Mouse (Mus musculus) embryonic facial prominence, embryonic 13.5 days (tissue): Measurements from ENCODE around the gene Zbtb16. TPM values are rescaled to one million over a fixed set of nuclear protein-coding genes. Genes with fewer than 3 reads are reported as not detected.
A peak's percentile ranks its signal among the peaks of the same experiment; 100 is the strongest.

ENCODE experiments used
- ATAC-seq: fragments of 200-750 bp; cut with Nextera tagmentation; 2 replicates; pipeline ENCODE4 v1.8.0; 2017; ENCODE audit warnings: low read depth; ENCODE audit not compliant: insufficient number of reproducible peaks, insufficient read depth, low FRiP score, low TSS enrichment
- H3K27ac ChIP-seq: fragments of 300-500 bp; sonication (generic); 2 replicates; pipeline ENCODE4 v1.5.1; 2015; ENCODE audit warnings: moderate library complexity, mild to moderate bottlenecking, inconsistent platforms
- H3K27me3 ChIP-seq: fragments of 300-500 bp; sonication (generic); 2 replicates; pipeline ENCODE4 v1.6.1; 2015; ENCODE audit warnings: mild to moderate bottlenecking, inconsistent platforms
- H3K36me3 ChIP-seq: fragments of 300-500 bp; sonication (generic); 2 replicates; pipeline ENCODE4 v1.6.1; 2015; ENCODE audit warnings: mild to moderate bottlenecking, inconsistent platforms
- H3K4me1 ChIP-seq: fragments of 300-500 bp; sonication (generic); 2 replicates; pipeline ENCODE4 v1.6.1; 2015; ENCODE audit warnings: inconsistent platforms
- H3K4me2 ChIP-seq: fragments of 300-500 bp; sonication (generic); 2 replicates; pipeline ENCODE4 v1.6.1; 2015; ENCODE audit warnings: moderate library complexity, mild to moderate bottlenecking, inconsistent platforms
- H3K4me3 ChIP-seq: fragments of 300-500 bp; sonication (generic); 2 replicates; pipeline ENCODE4 v1.5.1; 2015; ENCODE audit warnings: mild to moderate bottlenecking, inconsistent platforms
- H3K9ac ChIP-seq: fragments of 300-500 bp; sonication (generic); 2 replicates; pipeline ENCODE4 v1.6.1; 2015; ENCODE audit warnings: mild to moderate bottlenecking, inconsistent platforms
- H3K9me3 ChIP-seq: fragments of 300-500 bp; sonication (generic); 2 replicates; pipeline ENCODE4 v1.6.1; 2016; ENCODE audit warnings: inconsistent platforms
- WGBS: fragments of 180-500 bp; shearing (Covaris S2); methylation state at CpG from one replicate; pipeline ENCODE4 v1.1.7; 2015; ENCODE audit warnings: mixed read lengths; 5-methylcytosine and 5-hydroxymethylcytosine counted together
- polyA plus RNA-seq: library from polyadenylated mRNA; unstranded; fragments of >200 nt; fragmentation: Nextera tagmentation; extraction: Ambion mirVana; gene quantifications from 2 replicates; pipeline ENCODE4 v1.2.1, GENCODE M21; 2015

Zbtb16 gene
- polyA plus RNA-seq, 1 experiment from 2014 or later: 2.2 TPM

DNA sequence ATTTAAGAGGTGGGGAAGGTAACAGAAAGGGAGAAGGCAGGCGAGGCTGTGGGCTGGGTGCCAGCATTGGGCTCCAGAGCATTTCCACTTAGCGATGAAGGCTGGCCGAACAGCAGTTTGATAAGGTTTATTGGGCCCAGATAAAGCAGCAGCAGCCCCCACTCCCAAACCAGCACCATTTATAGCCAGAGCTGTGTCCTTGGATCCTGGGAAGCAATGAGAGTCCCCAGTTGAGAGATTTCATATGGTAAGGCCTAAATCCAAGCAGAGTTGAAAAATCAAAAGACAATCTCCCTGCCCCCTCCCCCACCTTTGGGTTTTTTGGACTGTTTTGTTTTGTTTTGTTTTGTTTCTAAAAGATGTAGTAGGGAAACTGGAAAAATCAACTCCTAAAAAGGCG lies 2.3 kb upstream of the Zbtb16 start:
- no peak overlapping the region for H3K4me2 ChIP-seq
- H3K27ac ChIP-seq: no peak overlapping the region
- H3K36me3 ChIP-seq: no peaks in the 10 kb centered on the region
- H3K4me1 ChIP-seq: peaks cover 33% of the 10 kb centered on the region
- no peak for ATAC-seq
- 62% methylated on average over 4 of the region's 4 CpGs for WGBS
- peaks cover 66% of the 10 kb centered on the region for H3K27me3 ChIP-seq
- H3K4me3 ChIP-seq: no peak overlapping the region
- H3K9ac ChIP-seq: no peak overlapping the region
- no peaks in the 10 kb centered on the region for H3K9me3 ChIP-seq

DNA sequence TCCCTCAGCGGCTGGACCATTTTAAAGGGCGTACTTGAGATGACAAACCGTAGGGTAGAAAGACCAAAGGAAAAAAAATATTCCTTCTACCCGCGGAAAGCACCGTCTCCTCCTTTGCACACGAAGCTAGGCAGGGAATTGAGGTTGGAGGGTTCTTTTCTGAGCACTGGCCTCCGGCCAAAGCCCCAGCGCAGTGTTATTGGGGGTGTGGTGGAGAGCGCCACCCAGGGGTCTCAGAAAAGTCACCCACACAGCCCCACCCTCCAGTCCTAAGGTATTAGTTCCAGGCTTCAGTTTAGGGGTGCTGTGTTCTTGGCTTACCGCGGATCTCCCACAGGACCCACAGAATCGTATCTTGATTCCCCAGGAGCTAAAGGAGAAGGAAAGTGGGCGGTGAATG lies 1.2 kb upstream of the Zbtb16 start:
- H3K27ac ChIP-seq: no peak overlapping the region
- H3K9ac ChIP-seq: peak overlapping the region; percentile 60; the same call in 1 of the 2 replicates
- peaks cover 33% of the 10 kb centered on the region for H3K4me1 ChIP-seq
- no peaks in the 10 kb centered on the region for H3K9me3 ChIP-seq
- ATAC-seq: no peak
- peaks cover 77% of the 10 kb centered on the region for H3K27me3 ChIP-seq
- no peaks in the 10 kb centered on the region for H3K36me3 ChIP-seq
- 3% methylated on average over 14 of the region's 14 CpGs for WGBS
- H3K4me2 ChIP-seq: peak overlapping the region; percentile 99
- H3K4me3 ChIP-seq: peak overlapping the region; percentile 60; the same call in 1 of the 2 replicates

DNA sequence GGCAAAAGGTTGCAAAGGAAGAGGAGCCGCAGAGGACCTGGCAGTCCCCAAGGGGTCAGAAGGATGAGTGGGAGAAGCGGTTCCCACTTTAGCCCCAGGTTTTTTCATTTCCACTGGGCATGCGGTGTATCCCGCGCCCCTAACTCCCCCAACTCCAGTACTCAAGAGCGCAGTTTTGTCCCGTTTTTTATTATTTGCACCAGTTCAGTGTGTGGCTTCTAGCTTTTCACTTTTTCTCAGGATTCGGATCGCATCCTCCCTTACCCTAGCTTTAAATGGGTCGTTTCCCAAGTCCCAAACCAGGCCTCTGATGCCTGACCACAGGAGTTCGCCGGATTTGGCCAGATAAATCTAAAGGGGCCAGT lies 526 bp upstream of the Zbtb16 start:
- Histone ChIP-seq H3K4me1 (peaks cover 33% of the 10 kb centered on the region), H3K27me3 (peaks cover 84% of the 10 kb centered on the region), H3K4me2 (peak overlapping the region; percentile 99), H3K27ac (no peak overlapping the region), H3K9me3 (no peaks in the 10 kb centered on the region), H3K9ac (peak overlapping the region; percentile 60; the same call in 1 of the 2 replicates), H3K4me3 (peak overlapping the region; percentile 60), H3K36me3 (no peaks in the 10 kb centered on the region)
- 1% methylated on average over 12 of the region's 12 CpGs for WGBS
- ATAC-seq: no peak

DNA sequence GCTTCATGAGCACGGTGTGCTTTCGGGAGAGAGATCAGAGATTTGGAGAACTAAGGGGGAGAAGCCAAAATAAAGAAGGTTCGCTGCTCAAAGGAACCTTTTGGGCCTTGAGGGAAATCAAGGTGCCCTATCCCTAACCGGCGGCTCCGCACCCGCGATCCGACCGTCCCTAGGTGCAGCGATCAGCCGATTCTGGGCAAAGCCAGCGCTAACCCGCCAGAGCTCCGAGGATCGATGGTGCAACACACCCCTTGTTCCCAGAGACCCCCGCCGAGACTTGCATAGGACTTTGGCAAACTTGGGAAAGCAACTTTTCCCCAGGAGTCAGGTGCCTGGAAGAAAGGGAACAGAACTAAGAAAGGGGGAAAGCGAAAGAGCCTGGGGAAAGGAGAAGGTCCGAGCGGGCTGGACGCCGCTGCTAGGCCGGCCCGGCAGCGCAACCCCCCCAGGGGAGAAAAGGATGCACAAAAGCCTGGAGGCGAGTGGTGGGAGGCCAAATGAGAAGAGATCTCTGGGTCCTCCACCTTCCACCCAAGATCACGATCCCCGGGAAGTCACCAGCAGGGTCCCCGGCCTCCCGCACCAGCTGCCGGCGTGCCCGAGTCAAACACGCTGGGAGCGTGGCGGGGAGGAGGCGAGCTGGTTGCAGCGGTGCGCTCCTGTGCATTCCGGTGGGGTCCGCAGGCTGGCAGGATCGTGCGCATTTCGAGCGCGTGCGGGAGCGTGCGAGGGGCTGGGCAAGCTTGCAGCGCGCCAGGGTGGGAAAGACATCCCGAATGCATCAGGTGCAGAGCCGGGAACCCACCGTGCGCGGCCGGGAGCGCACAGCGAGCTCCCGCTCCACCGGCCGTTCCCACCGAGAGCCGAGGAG lies 1.2 kb downstream of the Zbtb16 start:
- Histone ChIP-seq H3K9ac (peak overlapping the region; percentile 68), H3K4me2 (peak overlapping the region; percentile 99), H3K4me1 (peaks cover 27% of the 10 kb centered on the region), H3K4me3 (peak overlapping the region; percentile 60), H3K27me3 (peaks cover 92% of the 10 kb centered on the region), H3K36me3 (no peaks in the 10 kb centered on the region), H3K9me3 (no peaks in the 10 kb centered on the region), H3K27ac (no peak overlapping the region)
- ATAC-seq: no peak
- 1% methylated on average over 58 of the region's 65 CpGs for WGBS

DNA sequence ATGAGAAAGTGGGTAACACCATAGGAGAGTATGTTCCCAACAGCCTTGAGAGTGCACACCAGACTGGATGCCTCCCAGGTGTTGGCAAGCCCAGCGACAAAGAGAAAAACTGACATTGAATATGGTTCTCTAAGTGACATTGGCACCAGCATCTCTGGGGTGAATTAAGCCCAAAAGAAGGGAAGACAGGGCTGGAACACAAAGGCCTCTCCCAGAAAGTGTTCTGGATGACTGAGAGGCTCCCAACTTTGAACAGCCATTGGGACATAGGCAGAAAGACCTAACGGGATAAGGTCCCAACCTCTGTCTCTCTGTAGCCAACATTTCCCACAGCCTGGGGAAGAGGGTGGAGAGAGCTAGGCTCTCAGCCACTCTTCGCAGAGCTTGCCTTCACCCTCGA lies 2.0 kb downstream of the Zbtb16 start:
- Histone ChIP-seq H3K4me2 (peak overlapping the region; percentile 99), H3K27ac (no peak overlapping the region), H3K4me3 (peak overlapping the region; percentile 60), H3K27me3 (peaks cover 90% of the 10 kb centered on the region), H3K4me1 (peaks cover 27% of the 10 kb centered on the region), H3K9me3 (no peaks in the 10 kb centered on the region), H3K9ac (no peak overlapping the region), H3K36me3 (no peaks in the 10 kb centered on the region)
- WGBS: 26% methylated on average over 4 of the region's 4 CpGs
- no peak for ATAC-seq

DNA sequence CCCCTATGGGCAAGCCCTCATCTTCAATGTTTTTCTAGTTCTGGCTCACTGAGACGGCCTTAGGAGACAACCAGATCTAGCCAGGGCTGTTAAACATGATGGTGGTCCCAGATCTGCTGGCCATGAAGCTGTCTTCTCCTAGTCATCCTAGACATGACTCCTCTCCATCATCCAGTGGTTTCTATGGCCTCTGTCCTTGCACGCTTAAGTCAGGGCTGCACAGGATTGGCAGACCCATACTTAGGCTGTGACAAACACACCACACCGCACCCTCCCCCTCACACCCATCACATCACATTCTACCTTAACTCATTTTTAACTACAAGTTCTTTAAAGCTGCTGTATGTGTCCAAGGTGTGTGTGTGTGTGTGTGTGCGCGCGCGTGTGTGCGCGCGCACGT lies 2.5 kb downstream of the Zbtb16 start:
- H3K36me3 ChIP-seq: no peaks in the 10 kb centered on the region
- H3K27me3 ChIP-seq: peaks cover 89% of the 10 kb centered on the region
- H3K9me3 ChIP-seq: no peaks in the 10 kb centered on the region
- H3K4me1 ChIP-seq: peaks cover 28% of the 10 kb centered on the region
- H3K27ac ChIP-seq: no peak overlapping the region
- H3K4me3 ChIP-seq: no peak overlapping the region
- H3K4me2 ChIP-seq: no peak overlapping the region
- 89% methylated on average over 11 of the region's 11 CpGs for WGBS
- no peak for ATAC-seq
- no peak overlapping the region for H3K9ac ChIP-seq

DNA sequence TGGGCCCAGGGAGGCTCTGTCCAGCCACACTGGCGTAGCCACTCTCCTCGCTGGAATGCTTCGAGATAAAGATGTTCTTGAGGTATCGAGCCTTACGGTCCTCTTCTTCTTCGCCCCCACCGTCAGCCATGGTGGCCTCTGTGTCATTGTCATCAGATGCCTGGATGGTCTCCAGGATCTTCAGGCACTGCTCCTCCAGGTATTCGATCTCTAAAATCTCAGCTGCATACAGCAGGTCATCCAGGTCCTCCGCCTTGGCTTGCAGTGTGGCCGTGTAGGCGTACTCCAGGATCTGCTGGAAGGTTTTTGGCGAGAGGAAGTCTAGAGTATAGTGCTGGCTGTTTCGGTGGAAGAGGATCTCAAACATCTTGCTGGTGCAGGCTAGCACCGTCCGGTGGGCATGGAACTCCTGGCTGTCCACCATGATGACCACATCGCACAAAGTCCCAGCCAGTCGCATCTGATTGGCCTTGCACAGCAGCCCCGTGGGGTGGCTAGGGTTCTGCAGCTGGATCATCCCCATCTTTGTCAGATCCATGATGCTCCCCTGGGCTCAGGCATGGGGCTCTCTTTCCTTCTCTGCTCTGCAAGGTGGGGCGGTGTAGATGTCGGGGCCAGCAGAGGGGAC lies 3.4 kb downstream of the Zbtb16 start:
- Histone ChIP-seq H3K27me3 (peaks cover 80% of the 10 kb centered on the region), H3K9me3 (no peaks in the 10 kb centered on the region), H3K36me3 (no peaks in the 10 kb centered on the region), H3K4me2 (no peak overlapping the region), H3K27ac (no peak overlapping the region), H3K4me1 (peaks cover 32% of the 10 kb centered on the region), H3K4me3 (no peak overlapping the region), H3K9ac (no peak overlapping the region)
- no peak for ATAC-seq
- WGBS: 92% methylated on average over 20 of the region's 20 CpGs

DNA sequence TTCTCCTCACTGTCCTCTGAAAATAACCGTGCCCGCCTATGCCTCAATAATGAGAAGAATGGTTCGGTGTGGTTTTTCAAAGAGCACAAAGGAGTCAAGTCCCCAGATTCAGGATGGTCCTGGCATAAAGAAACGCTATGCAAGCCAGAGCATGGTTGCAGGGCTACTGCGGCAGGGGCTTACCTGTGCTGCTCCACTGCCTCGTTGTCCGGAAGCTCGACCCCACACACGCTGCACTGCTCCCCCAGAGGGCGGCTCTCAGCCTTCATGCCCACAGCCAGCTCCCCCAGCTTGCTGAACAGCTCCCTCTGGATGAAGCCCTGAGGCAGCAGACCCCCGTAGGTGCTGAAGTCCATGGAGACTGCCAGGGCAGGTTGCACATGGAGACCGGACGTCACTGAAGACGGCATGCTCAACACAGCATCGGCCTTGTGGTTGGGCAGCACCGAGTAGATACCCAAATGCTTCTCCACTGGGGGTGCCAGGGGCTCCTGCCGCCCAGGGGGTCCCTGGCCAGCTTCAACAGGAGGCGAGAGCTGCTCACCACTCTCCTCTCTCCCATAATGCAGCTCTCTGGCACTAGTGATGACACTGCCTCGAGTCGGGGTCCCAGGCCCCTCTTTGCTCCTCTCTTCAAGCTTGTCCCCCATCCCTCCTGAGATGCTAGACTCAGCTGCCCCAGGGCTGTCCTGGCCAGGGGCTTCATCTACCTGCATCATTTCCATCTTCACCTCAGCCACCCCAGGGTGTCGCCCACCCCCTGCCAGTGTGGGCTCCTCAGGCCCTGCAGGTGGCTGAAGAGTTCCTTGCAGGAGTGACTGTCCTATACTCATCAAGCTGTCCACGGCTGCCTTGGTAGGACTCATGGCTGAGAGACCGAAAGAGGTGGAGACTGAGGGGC lies 4.2 kb downstream of the Zbtb16 start:
- no peak for ATAC-seq
- Histone ChIP-seq H3K9ac (no peak overlapping the region), H3K4me2 (no peak overlapping the region), H3K4me3 (no peak overlapping the region), H3K36me3 (no peaks in the 10 kb centered on the region), H3K9me3 (no peaks in the 10 kb centered on the region), H3K27ac (no peak overlapping the region), H3K4me1 (peaks cover 26% of the 10 kb centered on the region), H3K27me3 (peaks cover 72% of the 10 kb centered on the region)
- WGBS: 84% methylated on average over 23 of the region's 23 CpGs

DNA sequence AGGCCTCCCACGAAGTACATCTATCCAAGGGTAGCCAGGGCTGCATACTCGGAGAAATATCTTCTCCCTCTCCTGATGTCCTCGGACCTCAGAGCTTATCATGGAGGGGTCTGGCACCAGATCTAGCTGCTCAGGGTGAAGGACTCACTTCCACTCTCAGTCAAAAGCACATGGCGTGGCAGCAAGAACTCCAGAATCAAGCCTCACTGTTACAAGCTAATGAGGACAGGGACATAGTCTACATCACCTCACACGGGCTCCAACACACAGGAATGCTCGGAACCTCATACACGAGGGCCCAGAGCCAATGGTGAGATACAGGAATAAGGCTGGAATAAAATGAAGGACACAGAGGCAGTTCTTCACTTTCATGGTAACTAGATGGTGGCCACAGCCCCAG lies 7.2 kb downstream of the Zbtb16 start:
- H3K4me2 ChIP-seq: no peak overlapping the region
- H3K9me3 ChIP-seq: no peaks in the 10 kb centered on the region
- no peak overlapping the region for H3K4me3 ChIP-seq
- peaks cover 14% of the 10 kb centered on the region for H3K4me1 ChIP-seq
- WGBS: 74% methylated on average over 7 of the region's 7 CpGs
- no peak for ATAC-seq
- H3K27me3 ChIP-seq: peaks cover 56% of the 10 kb centered on the region
- no peak overlapping the region for H3K27ac ChIP-seq
- no peak overlapping the region for H3K9ac ChIP-seq
- no peaks in the 10 kb centered on the region for H3K36me3 ChIP-seq

DNA sequence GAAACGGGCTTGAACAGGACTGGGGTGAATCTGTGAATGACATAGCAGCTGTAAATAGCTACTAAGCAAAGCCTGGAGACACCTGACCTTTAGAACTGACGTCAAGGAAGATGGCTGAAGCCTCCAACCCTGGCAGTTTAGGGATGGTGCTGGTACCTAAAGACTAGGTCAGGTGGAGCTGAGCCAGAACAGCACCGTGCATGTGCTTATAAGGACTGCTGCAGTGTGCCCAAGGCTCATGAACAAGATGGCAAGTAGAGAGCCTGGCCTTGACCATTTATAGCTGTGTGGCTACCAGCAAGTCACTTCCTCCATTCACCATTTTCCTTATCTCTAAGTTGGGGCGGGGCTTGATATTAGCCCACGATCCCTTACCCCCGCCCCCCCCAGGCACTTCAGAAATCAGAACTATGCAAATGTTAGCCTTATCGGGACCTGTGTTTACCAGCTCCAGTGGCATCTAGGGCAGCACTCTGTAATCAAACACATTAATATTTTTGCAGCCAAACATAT lies 9.6 kb downstream of the Zbtb16 start:
- H3K4me3 ChIP-seq: no peak overlapping the region
- no peak overlapping the region for H3K9ac ChIP-seq
- H3K27me3 ChIP-seq: peaks cover 53% of the 10 kb centered on the region
- 85% methylated on average over 7 of the region's 7 CpGs for WGBS
- no peaks in the 10 kb centered on the region for H3K36me3 ChIP-seq
- H3K9me3 ChIP-seq: no peaks in the 10 kb centered on the region
- no peak overlapping the region for H3K27ac ChIP-seq
- H3K4me1 ChIP-seq: peaks cover 38% of the 10 kb centered on the region
- no peak for ATAC-seq
- no peak overlapping the region for H3K4me2 ChIP-seq

DNA sequence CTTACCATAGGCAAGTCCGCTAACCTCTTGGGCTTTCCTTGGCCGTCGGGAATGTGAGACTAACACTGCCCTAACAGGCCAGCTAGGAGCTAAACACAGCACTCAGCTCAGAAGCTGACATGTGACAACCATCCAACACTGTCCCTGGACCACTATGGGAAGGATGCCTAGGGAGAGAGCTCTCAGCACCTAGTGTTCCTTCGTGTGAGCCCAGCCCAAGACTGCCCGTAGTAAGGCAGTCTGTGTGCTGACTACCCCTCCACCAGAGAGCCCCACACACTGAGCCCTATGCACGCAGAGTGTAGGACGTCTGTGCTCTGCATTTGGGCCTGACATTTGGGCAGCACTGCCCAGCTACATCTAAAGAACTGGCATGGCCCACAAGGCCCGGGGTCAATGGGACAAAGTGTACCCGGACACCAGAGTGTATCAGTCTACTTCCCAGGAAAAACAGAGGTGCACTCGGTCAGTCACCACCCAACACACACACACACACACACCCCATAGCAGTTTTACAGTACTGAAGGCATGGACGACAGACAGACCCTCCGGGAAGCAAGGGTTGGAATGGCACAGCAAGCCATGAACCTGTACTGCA lies 11.4 kb downstream of the Zbtb16 start:
- Histone ChIP-seq H3K27me3 (peaks cover 45% of the 10 kb centered on the region), H3K9ac (no peak overlapping the region), H3K36me3 (no peaks in the 10 kb centered on the region), H3K9me3 (no peaks in the 10 kb centered on the region), H3K4me1 (peaks cover 49% of the 10 kb centered on the region), H3K27ac (no peak overlapping the region), H3K4me2 (0 out of 2 replicates have a peak overlapping the region, but pooled peaks have one; percentile 44), H3K4me3 (no peak overlapping the region)
- ATAC-seq: no peak
- WGBS: 71% methylated on average over 12 of the region's 12 CpGs
